Mouse (Mus musculus): ENCODE measurements around the gene Tacr1. TPM values are rescaled to one million over a fixed set of nuclear protein-coding genes. Genes with fewer than 3 reads are reported as not detected.

Gene Tacr1
- 0.41 and 0.50 TPM in 2 replicates for polyA plus RNA-seq (2021; fragmentation: Nextera tagmentation)
- long read RNA-seq, experiment 1, partial matches to known transcripts, result 0 of 1 reads
- long read RNA-seq, experiment 1, other reads (novel, unspliced or antisense), result 1 of 1 reads
- long read RNA-seq, experiment 2, full-length matches to known transcripts, result 3 of 6 reads
- long read RNA-seq, experiment 2, partial matches to known transcripts, result 1 of 6 reads
- long read RNA-seq, experiment 2, other reads (novel, unspliced or antisense), result 2 of 6 reads

GRCm38 (mm10) chr6:82401595-82402451 is at the start of gene Tacr1:
Gene Tacr1 (plus strand): TSS chr6:82402334.

Data from layer of hippocampus, adult 6 months (tissue).